Mouse (Mus musculus) left cerebral cortex, postnatal 10 days (tissue): ENCODE measurements at regions not wholly inside any gene's neighbourhood (a gene's known extent, or its start where the extent isn't known, plus 50 kb on each side); places are given as distances from the start of the nearest gene placed in this dataset.

ENCODE experiments used
- DNase-seq, 2 experiments: peaks; one replicate each; pipeline ENCODE4 v3.0.0; 2021 to 2022; ENCODE audit warnings: low spot score in 2 of 2, mixed read lengths in 1 of 2; ENCODE audit errors: extremely low spot score in 1 of 2
- intact Hi-C: fragments of 180-260 bp; cut with DNase I; formaldehyde crosslinking; loops from one replicate; pipeline ENCODE4 v1.15.1; 2025

GRCm38 (mm10) chr17:83155106-83155505 lies 60.0 kb upstream of the Pkdcc start:
- DNase-seq = no peak
- intact Hi-C loops = no loop called here

- no peak for DNase-seq
These were observed 58.4 kb upstream of the Pkdcc start for GRCm38 (mm10) chr17:83156682-83157081.

GRCm38 (mm10) chr17:83158053-83158452 lies 57.0 kb upstream of the Pkdcc start:
- intact Hi-C loops = no loop called here
- DNase-seq = no peak

More at GRCm38 (mm10) chr17:83156682-83157081, 58.4 kb upstream of the Pkdcc start:
- intact Hi-C loops = no loop called here

- intact Hi-C loops = no loop called here
- DNase-seq = no peak
These were observed 56.4 kb upstream of the Pkdcc start for GRCm38 (mm10) chr17:83158652-83159051.

GRCm38 (mm10) chr17:83159634-83160033 lies 55.5 kb upstream of the Pkdcc start:
- DNase-seq = no peak
- intact Hi-C loops = no loop called here

- no peak for DNase-seq
- intact Hi-C loops = no loop called here
These were observed 54.8 kb upstream of the Pkdcc start for GRCm38 (mm10) chr17:83160296-83160695.

GRCm38 (mm10) chr17:83161731-83162130 lies 53.4 kb upstream of the Pkdcc start:
- DNase-seq = no peak
- intact Hi-C loops = no loop called here

- intact Hi-C loops = no loop called here
- no peak for DNase-seq
These were observed 51.0 kb upstream of the Pkdcc start for GRCm38 (mm10) chr17:83163952-83164560.

GRCm38 (mm10) chr17:83164728-83165127 lies 50.4 kb upstream of the Pkdcc start:
- no peak for DNase-seq
- intact Hi-C loops = no loop called here

GRCm38 (mm10) chr17:83165140-83165539 lies 50.0 kb upstream of the Pkdcc start:
- intact Hi-C loops = no loop called here
- DNase-seq = no peak
